Mouse (Mus musculus): ENCODE measurements around the gene Gm43191.
"Not testable (repeated sequence)": the region's sequence is repeated elsewhere in the genome, so short reads cannot be mapped to it uniquely, and the experiment has no call there.

Gene Gm43191

DNA sequence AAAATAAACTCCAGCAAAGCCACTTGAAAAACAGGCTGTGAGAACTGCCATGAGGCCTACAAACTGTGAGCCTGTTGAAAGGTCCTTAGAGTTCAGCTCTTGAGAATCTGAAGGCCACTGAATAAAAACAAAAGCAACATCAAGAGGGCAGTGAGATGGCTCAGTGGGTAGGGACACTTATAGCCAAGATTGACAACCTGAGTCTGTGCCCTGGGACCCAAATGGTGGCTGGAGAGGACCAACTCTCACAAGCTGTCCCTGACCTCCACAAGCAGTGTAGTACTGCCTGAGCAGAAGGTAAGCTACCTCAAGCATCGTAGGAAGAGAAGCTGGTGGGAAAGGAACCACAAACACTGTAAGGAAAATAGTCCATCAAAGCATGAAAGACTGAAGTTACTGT lies at the start of gene Gm43191:
Gene Gm43191, minus strand, starts transcription at position 101 of the 400 bp plus-strand sequence.
- no peak for DNase-seq

DNA sequence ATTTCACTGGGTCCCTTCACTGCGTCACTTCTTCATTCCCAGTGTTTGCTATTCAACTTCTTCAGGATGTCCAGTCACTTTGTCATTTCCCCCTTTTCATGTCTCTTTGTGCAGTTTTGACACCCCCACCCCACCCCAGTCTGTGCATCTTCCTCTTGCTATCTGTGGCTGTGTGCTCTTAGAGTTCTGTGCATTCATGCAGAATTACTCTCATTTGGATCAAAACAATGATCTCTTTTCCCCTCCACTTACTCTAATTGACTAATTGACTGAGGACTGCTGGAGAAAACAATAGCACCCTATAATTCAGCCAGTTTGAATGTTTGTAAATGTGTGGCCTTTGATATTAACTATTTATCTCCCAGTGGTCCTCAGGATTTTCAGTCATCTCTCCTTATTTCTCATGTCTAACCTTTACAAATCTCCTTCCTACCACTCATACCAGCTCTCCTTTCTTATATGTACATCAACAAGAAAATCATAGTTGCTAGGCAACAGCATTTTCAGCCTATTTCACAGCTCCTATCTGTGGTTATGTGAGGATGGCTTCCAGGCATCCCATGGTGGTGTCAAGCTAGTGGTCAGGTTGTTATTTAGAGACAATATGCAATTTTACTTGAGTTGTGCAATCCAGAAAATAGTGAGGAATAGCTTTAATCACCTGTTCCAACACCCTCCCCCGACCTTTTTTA lies 48.6 kb upstream of the Gm43191 start:
- no peak for DNase-seq

DNA sequence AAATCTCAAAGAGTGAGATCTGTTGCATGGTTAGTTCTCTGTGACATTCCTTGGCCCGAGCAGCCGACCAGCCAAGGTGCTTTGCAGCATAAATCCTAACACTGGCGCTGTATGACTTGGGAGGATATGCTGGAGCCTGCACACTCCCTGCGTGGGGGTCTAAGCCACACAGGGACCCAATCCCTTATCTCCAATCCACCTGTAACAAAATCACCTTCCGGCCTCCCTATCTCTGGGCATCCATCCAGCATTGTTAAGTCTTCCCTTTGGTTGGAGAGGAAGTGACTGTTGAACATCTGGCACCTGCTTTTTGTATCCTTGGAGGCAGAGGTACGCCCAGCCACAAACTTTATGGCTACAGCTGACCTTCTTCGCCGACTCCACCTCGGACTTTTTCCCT lies 45.7 kb upstream of the Gm43191 start:
- no peak for DNase-seq

DNA sequence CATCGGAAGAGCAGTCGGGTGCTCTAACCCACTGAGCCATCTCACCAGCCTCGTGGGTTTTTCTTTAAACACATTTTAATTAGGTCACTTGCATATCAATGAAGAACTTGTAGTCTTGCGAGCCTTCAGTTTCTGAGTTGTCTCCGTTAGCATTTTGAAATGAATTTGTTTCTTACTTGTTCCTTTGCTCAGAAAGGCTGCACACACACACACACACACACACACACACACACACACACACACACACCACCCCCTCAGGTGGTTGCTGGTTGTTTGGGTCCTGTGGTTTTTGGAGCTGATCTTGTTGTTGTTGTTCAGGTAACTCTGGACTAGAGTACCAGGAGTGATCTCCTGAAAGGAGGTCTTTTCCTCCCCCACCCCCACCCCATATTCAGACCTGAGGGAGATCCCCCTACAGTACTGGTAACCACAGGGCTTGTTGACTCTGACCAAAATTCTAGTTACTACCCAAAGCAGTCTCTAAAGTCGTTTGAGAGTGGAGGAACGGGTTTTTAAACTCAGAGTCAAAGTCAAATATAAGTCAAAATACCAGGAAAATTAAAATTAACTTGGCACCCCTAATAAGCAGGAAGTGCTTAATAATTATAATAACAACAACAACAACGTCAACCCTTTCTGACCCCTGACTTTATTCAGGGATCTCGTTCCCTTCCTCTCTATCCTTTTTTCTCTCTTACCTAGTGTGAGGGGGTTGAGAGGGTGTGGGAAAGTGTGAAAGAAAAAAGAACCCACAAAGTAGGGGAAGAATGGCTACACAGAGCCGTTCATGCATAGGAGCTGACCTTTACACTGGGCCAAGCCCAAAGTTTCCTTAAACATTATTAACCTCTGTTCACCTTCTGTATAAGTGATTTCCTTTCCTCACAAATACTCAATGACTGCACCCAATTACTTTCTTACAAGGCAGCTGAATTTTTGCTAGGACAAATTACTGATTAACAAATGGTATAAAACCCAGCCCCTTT lies 42.7 kb upstream of the Gm43191 start:
- DNase-seq, result no peak

DNA sequence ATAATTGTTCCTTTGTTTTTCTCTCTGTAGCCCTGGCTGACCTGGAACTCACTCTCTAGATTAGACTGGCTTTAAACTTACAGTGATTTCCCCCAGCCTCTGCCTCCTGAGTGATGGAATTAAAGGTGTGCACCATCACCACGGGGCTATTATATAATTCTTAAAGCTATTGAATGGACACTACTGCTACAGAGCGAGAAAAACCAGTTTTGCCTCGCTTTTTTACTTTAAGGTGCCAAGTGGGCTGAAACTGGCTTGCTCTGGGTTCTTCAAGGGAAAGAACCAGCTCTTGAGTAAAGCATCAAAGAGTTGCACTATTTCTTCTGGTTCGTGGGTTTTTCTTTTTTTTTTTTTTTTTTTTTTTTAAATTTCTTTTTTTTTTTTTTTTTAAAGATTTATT lies 41.9 kb upstream of the Gm43191 start:
- no peak for DNase-seq

DNA sequence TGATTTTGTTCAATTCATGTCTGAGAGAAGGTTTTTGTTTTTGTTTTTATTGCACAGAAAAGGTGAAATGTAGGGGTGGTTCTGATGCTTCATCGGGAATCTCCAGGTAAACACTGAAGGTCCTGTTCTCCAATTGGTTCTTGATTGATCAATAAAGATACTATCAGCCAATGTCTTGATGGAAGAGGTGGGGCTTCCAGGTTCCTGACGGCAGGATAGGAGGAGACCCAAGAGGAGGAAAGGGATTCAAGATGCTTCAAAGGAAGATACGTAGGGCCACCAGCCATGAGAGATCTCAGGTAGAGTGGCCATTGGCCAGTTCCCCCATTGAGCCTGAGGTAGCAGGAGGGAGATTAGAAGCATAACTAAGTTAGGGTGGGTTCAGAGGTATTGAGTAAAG lies 37.9 kb upstream of the Gm43191 start:
- no peak for DNase-seq

DNA sequence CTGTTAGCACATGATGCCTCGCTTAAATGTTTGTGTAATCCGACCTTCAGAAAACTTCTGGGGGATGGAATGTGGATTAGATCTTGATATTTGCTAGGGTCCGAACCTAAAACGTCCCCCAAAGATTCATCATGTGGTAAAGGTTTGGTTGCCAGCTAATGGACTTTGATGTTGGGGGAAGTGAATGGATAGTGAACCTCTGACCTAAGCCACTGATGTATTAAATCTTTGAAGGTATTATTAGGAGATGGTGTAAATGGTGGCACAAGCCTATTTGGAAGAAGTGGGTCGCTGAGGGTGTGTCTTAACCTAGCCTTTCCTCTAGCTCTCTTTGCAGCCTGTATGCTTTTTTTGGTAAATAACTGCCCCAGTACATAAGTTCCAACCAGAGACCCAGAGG lies 32.0 kb upstream of the Gm43191 start:
- no peak for DNase-seq

DNA sequence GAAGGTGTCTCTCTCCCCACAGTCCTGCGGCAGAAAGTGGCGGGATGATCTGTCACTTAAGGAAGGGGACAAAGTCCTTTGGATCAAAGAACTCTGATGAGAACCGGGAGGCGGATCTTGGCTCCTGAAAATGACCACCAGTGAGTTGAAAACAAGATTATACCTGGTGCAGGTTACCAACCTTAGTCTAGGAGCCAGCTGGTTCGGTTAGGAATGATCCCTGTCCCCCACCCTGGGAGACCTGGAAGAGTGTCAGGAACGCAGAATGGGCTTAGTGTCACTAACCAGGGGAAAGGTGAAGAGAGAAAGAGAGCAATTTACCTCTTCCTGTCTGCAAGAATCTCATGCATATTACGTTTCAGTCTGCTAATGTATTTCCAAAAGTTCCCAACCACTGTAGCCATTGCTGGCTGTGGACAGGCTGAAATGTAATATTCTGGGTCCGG lies 31.4 kb upstream of the Gm43191 start, which contains the start of gene Slc35a3:
Gene Slc35a3, minus strand, starts transcription at position 396 of the 446 bp plus-strand sequence.
- no peak for DNase-seq

DNA sequence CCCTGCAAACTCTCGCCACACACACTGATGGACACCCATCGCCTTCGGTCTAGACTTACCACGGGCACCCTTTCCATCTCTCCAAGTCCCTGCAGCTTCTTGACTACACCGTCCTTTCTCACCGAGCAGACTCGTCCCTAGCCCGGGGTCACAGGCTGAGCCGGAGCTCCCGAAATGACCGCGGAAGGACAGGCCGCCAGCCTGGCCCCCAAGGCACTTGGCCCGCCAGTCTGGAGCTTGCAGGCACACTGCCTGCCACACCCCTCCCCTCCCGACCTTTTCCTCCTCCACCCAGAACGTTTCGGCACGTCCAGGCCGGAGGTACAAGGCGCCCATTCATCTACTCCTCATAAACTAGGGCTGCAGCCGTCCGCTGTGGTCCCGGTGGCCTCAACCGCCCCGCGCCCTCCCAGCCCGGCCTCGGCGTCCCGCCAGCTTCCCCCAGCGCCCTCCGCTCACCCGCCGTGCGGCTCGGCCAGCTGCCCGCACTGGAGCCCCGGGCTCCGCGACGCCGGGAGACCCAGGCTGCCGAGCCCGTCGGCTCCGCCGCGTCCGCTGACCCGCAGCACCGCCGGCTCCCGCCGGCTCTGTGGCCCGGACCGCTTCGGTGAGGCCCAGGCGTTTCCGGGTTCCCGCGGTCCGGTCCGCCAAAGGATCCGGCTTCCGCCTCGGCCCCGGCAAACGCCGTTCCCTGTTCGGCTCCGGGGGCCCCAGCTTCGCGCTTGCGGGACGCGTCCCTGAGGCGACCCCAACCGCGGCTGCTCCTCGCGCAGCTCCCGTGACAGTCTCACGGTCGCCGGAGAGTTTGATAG lies 30.8 kb upstream of the Gm43191 start:
- DNase-seq, result peak; percentile 82

DNA sequence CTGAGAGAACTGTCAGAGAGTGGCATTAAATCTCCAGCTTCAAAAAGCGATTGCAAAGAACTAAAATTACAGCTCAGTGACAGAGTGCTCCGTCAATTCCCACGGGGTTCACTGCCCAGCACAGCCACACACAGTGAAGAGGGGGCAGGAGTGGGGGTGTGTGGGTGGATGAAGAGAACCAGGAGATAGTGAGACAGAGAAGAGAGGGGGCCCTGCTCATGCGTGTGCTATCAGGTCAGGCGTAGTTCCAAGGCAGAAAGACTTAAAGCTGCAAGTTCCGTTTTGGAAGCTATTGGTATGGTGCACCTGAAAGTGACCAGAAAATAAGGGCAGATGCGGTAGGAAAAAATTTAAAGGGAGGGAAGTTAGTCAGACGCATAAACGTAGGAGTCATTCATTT lies 29.9 kb upstream of the Gm43191 start:
- DNase-seq, result no peak

DNA sequence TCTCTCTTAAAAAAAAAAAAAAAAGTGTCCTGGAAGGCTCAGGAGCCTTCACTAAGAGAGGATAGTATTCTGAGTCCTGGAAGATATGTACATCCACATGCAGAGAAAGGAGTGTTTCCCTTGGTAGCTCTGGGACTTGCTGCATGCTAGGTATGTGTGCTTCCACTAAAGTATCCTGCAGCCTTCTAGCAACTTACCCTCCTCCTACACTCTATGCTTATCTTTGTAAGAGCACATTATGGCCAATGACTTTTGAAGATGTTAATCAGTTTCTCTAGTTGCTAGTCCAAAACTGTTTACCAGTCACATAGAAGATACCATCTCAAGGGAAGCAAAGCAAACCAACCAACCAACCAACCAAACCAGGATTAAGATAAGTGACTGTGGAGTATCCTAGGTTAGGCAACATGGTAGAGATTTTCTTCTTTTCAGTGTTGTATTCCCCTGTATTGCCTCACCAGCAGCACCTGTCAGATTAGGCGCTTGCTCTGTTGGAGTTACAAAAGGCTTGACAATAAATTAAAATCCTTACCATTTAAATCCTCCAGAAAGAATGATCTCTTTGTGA lies 24.7 kb upstream of the Gm43191 start:
- DNase-seq, result no peak

DNA sequence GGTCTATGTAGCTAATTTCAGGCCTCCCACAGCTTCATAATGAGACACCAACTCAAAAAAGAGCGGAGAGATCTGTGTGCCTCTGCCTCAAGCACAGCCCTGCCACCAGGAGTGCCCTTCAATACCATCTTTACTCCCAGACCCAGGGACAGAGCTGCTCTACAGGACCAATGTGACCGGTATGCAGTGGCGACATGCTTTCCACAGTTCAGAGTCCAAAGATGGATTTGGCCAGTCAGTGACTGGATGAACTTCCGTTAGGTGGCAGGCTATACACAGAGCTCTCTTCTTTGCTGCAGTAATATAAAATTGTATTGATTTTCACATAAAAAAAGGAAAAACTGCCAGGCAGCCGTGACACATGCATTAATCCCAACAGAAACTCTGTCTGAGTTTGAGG lies 22.8 kb upstream of the Gm43191 start:
- no peak for DNase-seq

DNA sequence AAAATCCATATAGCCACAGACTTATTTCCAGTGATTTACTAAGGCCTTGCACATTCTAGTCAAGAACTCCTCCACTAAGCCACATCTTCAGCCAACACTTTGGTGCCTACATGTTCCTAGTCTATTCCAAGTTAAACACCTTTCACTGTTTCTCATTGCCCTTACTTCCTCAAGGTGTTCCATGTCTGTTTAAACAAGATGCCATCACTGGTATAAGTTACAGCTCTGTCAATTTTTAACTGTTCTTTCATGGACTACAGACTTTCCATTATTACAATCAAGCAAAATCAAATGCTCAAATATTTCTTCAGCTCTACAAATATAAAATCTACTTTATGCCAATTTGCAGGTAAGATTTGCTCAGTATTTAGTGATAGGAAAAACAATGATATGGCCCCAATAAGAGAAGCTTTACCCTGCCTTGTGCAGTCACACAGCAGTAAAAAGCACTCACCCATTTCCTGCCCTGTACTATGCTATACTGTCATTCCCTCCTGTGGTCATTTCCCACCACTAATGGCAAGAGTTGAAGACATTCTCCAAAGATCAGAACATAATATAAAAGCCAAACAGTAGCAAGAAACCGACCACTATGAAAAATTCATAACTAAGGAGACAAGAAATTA lies 21.7 kb upstream of the Gm43191 start:
- DNase-seq, result no peak

DNA sequence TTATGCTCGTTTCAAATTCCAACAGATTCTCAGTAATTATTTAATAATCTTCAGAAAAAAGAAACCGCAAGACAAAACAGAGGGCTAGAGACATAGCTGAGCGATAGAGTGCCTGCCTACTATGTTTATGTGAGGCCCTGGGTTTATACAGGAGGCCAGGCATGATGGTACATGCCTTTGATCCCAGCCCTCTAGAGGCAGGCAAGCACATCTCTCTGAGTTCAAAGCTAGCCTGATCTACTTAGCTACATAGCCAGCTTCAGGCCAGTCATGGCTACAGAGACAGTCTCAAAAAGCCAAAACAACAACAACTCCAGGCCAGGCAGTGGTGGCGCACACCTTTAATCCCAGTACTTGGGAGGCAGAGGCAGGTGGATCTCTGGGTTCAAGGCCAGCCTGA lies 20.5 kb upstream of the Gm43191 start:
- no peak for DNase-seq

DNA sequence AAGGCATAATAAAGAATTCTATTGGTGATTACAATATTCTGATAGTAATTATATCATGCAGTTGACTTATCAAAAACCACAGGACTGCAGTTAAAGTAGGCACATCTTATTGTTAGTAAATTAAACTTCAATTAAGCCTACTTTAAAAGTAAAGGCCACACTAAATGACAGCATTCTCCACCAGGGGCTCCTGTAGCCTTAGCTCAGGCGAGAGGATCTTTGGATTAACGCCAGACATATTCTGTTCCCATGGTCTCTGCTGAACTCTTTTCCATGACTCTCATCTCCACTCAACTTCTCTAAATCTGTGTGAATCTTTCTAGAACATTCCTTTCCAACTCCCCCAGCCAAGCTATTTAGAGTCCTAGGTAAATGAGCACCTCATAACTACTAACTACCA lies 17.7 kb upstream of the Gm43191 start:
- DNase-seq, result no peak

DNA sequence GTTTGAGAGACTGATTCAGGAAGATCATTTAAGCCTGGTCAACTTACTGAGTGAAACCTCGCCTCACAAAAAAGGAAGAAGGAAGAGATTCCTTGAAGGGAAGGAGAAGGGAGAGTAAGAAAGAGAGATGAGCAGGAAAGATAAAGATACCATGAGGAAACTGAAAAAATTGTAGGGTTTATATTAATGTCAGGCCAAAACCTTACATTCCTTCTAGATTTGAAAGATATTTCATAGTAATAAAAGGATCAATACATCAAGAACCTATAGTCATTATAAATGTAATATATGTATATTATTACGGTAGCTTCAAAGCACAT lies 14.6 kb upstream of the Gm43191 start:
- no peak for DNase-seq

DNA sequence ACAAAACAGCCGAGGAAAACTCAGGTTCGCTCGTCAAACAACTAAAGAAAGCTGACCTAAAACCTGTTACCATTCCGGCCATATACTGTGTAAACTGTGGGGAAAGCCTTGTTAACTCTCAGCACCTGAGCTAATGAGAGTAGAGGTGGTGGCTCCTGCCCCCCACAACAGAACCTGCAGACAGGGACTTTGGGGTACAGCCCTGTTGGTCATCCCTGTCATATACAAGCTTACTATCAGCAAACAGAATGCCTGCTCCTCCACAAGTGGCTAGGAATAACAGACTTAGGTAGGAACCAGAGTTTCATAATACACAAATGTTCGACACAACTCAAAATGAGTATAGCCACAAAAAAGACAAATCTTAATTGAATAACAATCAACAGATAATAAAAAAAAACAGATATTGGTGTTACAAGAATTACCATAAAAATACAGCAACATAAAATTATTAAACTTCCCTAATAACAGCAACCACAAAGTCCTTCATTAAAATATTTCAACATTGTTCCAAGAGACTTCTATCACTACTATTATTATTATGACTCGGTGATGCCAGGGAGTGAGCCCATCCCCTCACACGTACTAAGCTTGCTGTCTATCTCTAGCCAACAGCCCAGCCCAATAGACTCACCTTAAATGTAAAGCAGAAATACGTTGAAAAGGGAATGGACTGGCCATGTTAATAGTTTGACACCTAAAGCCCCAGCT lies 14.1 kb upstream of the Gm43191 start:
- DNase-seq, result no peak

DNA sequence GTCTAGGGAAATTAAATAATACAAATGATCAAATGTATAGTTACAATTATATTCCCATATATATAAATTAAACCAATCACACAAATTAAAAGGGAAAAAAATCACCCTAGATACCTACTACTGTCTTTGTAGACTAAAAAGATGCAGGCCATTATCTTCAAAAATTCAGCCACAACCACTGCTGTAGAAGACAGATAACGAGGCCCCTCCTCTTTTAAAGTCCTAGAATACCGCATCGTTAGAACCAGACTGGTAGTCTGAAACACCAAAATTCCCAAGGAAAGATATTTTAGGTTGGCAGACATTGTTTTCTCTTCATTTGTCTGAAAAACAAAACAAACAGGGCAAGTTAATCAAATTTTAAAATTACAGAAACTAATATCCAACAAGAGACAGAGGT lies 13.3 kb upstream of the Gm43191 start:
- no peak for DNase-seq

DNA sequence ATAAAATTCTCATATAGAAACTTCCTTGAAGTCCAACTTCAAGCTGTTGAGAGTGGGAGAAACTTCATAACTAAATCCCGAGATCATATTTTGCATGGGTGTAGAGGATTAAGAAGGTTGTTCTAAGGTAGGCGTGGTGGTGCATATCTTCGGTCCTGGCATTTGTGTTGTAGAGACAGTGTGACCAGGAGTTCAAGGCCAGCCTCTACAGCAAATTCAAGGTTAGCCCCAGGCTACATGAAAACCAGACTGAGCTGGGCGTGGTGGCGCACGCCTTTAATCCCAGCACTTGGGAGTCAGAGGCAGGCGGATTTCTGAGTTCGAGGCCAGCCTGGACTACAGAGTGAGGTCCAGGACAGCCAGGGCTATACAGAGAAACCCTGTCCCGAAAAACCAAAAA lies 16.8 kb downstream of the Gm43191 start:
- DNase-seq, result not testable (repeated sequence)

DNA sequence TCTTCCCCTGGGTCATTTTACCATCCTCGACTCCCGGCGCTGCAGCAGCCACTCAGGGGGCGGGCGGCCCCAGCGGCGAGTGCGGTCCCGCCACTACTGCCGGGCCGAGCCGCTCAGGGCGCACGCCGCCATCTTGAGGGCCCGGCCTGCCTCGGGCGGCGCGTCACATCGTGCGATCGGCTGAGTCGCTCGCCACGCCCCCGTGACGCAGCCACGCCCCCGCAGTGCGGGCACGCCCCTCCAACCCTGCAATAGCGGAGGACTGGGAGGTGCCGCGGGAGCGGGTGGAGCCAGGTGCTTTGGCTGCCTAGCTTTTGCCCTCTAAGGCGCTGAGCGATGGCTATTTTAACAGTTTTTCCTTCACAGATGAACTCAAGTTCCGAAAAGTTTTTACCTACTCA lies 18.6 kb downstream of the Gm43191 start, which contains the start of gene Mfsd14a:
Gene Mfsd14a, minus strand, starts transcription at position 215 of the 401 bp plus-strand sequence.
- peak; percentile 98 for DNase-seq

DNA sequence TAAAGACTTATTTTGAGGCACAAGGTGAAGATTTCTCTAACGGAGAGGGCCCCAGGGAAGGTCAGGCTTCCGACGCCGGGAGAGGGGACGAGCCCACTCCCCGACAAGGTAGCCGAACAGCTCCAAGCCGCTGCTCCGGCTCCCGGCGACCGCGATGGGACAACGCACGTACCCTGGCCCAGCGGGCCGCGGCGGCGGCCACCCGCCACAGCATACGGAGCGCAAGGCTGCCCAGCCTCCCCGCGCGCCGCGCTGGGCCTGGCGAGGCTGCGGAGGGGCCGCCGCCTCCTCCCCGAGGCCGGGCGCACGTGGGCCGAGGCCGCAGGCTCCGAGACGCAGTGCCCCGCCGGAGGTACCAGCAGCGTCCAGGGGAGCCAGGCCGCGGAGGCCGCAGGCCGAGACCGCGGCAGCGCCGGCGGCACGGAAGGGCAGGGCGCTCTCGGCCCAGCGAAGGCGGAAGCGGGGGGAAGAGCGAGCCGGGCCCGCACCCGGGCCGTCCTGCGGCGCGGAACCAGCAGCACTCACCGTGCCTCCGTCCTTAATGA lies 19.1 kb downstream of the Gm43191 start:
- peak; percentile 42 for DNase-seq

Measured in right cerebral cortex, postnatal 14 days (tissue).